Mouse (Mus musculus): ENCODE results near the gene Icam4.

DNA sequence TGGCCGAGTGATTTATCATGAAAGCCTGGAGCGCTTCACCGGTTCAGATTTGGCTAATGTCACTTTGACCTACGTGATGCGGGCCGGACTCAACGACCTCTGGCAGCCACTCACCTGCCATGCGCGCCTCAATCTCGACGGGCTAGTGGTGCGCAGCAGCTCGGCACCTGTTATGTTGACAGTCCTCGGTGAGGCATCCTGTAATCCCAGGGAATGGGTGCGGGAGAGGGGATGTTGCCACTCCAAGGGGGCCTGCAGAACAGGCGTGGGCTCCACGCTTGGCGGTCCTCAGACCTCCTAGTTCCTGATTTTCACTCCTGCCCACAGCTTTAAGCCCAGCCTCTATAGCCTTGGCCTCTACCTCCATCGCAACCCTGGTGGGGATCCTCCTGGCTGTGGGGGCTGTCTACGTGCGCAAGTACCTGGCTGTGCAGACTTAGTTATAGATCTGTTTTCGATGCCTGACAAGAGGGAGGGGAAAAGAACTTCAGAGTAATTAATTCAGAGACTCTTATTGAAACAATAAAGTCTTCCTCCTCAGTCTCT, 955 bp downstream of the Icam4 start:
- no peak for TF ChIP-seq ZMIZ1 (IDR thresholded peaks at IDR 0.05; ENCODE audit: low read depth, low read length)
- TF ChIP-seq CTCF (conservative IDR thresholded peaks at IDR 0.05 in 1 of 2, IDR thresholded peaks at IDR 0.05 in 1 of 2; ENCODE audit: low read depth in 2 of 2, low read length in 2 of 2): no peak
- TF ChIP-seq EP300 (IDR thresholded peaks at IDR 0.05; ENCODE audit: low read length): no peak
- TF ChIP-seq MAX (IDR thresholded peaks at IDR 0.05; ENCODE audit: low read length): no peak; the same call in 1 of the 2 replicates
- no peak for TF ChIP-seq USF1 (IDR thresholded peaks at IDR 0.05; ENCODE audit: low read depth, low read length)
- TF ChIP-seq MYC (IDR thresholded peaks at IDR 0.05; ENCODE audit: low read depth, low read length): no peak
- TF ChIP-seq MAZ (IDR thresholded peaks at IDR 0.05; ENCODE audit: low read depth, low read length): no peak
- TF ChIP-seq KAT2A (IDR thresholded peaks at IDR 0.05; ENCODE audit: insufficient replicate concordance, low read length): no peak
- TF ChIP-seq ETS1 (conservative IDR thresholded peaks at IDR 0.05; ENCODE audit: low read depth, low read length): no peak
- TF ChIP-seq MXI1 (IDR thresholded peaks at IDR 0.05; ENCODE audit: low read depth, low read length): peak; percentile 19; the same call in 1 of the 2 replicates
- no peak for TF ChIP-seq TBP (conservative IDR thresholded peaks at IDR 0.05; ENCODE audit: low read depth, low read length)
- no peak for TF ChIP-seq ZC3H11A (IDR thresholded peaks at IDR 0.05; ENCODE audit: low read depth, low read length)
- no peak for TF ChIP-seq POLR2AphosphoS2 (IDR thresholded peaks at IDR 0.05; ENCODE audit: low read depth, low read length)
- TF ChIP-seq SIN3A (IDR thresholded peaks at IDR 0.05; ENCODE audit: low read length): no peak

Measured in CH12.LX (cell line).